Mouse (Mus musculus) cerebellum, postnatal 36 days (tissue): Measurements from ENCODE around the gene Rfc3.
"Not testable (repeated sequence)": the region's sequence is repeated elsewhere in the genome, so short reads cannot be mapped to it uniquely, and the experiment has no call there.

Experiments used
- DNase-seq, 2 experiments: peaks; one replicate each; pipeline ENCODE4 v3.0.0; 2021 to 2022; ENCODE audit warnings: mixed read lengths in 2 of 2

Rfc3 gene

GRCm38 (mm10) chr5:151650700-151651410 is at the start of gene Rfc3:
Gene Rfc3, minus strand, starts transcription at chr5:151651242.
- peak; percentile 94 to 95 for DNase-seq

DNA sequence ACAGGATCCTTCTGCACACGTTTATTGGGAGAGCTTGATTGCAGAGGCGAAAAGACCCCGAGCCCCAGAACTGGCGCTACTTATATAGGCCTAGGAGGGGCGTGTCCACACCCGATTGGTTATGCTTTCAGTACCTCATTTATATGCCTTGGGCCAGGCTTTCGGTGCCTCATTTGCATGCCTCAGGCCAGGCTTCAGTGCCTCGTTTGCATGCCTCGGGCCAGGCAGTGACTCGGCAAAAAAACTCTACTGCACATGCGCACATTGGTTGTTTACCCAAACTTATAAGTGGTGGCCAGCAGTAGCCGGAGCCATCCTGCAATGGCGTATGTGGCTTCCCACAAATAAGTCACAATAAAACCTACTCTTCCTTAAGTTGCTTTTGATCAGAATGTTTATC is 42.6 kb upstream of the Rfc3 start:
- DNase-seq, result not testable (repeated sequence)

DNA sequence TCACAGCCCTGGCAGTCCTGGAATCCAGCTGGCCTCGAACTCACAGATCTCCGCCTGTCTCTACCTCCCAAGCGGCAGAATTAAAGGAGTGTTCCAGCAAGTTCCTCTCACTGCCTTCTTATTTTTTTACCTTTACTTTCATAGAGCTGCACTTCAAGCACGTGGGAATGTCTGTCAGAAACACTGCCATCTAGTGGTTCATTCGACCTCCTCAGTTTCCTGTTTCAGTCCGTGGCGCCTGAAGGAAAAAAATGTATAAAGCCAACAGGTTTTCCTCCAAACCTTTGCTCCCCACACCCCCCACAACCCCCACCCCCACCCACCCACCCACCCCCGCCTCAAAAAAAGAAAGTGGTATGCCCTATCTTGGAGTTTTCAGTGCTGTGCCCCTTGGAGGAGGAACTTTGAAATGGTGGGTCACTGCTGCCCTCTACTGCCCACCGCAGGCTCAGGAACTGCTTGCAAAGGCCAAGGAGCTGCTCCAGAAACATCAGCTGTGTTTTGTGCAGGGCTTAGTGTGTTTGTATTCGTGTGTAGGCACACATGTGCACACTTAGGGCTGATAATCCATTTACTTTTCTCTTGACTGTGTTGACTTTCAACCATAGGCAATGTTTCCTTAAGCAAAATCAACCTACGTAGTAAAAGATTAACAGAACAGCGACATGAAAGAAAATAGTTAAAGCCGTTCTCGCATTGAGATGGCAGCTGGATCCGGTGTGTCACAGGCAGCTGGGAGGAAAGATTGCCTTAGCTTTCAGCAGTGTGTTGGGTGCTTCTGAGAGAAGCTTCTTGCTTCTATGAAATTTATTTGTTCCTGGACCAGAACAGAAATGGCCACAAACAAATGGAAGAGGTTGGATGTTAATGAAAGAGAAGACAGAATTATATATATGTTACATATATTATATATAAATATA is 35.8 kb upstream of the Rfc3 start:
- peak; percentile 54 to 65 for DNase-seq

- DNase-seq, result no peak
Measured at GRCm38 (mm10) chr5:151662207-151662606, 11.2 kb upstream of the Rfc3 start.

GRCm38 (mm10) chr5:151651411-151651784 is 356 bp upstream of the Rfc3 start:
- no peak for DNase-seq

- no peak for DNase-seq
Measured at GRCm38 (mm10) chr5:151644845-151645244, 6.2 kb downstream of the Rfc3 start.

GRCm38 (mm10) chr5:151642867-151643266 is 8.2 kb downstream of the Rfc3 start:
- DNase-seq, result no peak

DNA sequence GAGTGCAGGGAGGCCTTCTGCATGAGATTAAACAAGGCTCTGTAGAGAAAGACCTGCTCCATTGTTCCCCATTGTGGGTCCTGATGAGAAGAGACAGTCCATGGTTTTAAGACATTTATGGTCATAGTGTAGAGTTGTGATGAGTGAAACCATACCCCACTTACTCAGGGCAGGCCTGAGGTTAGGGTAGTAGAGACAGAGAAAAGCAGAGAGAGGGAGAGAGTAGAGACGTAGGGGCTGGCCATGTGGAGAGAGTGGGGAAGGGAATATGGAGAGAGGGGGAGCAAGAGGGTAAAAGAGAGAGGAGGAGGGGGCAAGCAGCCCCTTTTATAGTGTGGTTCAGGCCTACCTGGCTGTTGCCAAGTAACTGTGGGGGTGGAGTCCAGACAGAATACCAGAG is 8.9 kb downstream of the Rfc3 start:
- DNase-seq, result no peak

DNA sequence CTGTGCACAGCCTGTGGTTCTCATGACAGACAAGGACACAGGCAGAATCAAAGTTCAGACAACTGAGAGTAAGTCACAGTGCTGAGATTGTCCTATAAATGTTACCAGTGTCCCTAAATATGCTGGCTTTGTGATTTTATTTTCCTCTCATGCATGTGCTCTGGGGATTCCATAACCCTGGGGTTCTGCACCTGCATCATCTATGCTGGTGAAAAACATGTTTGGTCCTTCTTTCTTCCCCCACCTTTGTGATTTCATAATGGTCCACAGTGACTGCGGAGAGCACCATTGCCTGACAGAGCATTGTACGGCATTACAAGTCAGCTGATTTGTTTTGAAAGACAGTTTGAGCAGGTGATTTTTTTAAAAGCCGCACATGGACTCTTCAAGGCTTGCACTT is 45.1 kb downstream of the Rfc3 start, which contains the start of gene Vmn2r18:
Gene Vmn2r18, minus strand, starts transcription at position 101 of the 400 bp plus-strand sequence.
- no peak for DNase-seq

- no peak for DNase-seq
Measured at GRCm38 (mm10) chr5:151601696-151602095, 49.3 kb downstream of the Rfc3 start.
